Mouse (Mus musculus): ENCODE results near the gene Irgm1.

- TF ChIP-seq GATA1 (IDR thresholded peaks at IDR 0.05; ENCODE audit: borderline replicate concordance, low read length) (no peak), FLI1 (IDR thresholded peaks at IDR 0.05; ENCODE audit: low read length) (no peak)
Measured at GRCm38 (mm10) chr11:48859014-48859413, 12.5 kb downstream of the Irgm1 start.

All from megakaryocyte, embryonic 14.5 days (primary cell).